In the genomic region with DNA sequence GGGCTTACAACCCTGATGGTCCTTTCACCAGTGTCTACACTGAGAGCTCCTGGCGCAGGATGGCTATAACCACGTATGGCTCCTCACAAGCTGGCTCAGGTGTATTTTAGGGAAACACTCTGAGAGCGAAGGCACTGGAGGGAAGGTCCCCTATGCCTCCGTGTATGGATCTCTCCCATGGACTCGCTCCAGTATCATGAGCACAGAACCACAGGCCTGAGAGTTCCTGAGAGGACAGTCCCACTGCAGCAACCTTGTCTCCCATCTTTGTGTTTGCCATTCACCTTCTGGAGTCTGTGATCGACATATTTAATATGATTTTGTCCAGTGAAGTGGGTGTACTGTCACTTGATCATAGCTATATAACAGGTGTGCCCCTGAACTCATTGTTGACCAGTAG, we compare ENCODE assay signal across 24 mouse cellular contexts. TPM values are rescaled to one million over a fixed set of nuclear protein-coding genes. Genes with fewer than 3 reads are reported as not detected.
DNase-seq lines count a peak whose midpoint lies in the region; ATAC-seq and TF ChIP-seq lines count a peak whose summit lies in the region.
"Had no signal": no experiment of that assay in that cellular context is flagged by ENCODE, and none has a peak within 500 bp of the region (broad histone marks: within the 10 kb centered on the region; RNA-seq: fewer than 3 reads in every experiment).

No protein-coding gene starts in this region.

- H3K4me3 ChIP-seq in cerebellum, adult 2 months (replicated peaks; ENCODE audit: insufficient read depth, low read depth, low read length) = no peak overlapping the region
- no peak overlapping the region for H3K4me3 ChIP-seq in hindbrain, embryonic 15.5 days
- no peak overlapping the region for H3K4me3 ChIP-seq in hindbrain, embryonic 16.5 days (ENCODE audit: low read length)
- no peak overlapping the region for H3K4me3 ChIP-seq in olfactory bulb, adult 2 months (ENCODE audit: insufficient read depth, low read depth, low read length)
- H3K4me3 ChIP-seq: embryonic facial prominence, embryonic 12.5 days; forebrain, embryonic 15.5 days; intestine, embryonic 15.5 days; liver, embryonic 12.5 days had no signal

- no peak overlapping the region for H3K9ac ChIP-seq in hindbrain, embryonic 15.5 days
- H3K9ac ChIP-seq in hindbrain, embryonic 16.5 days (ENCODE audit: low read depth, low read length) = no peak overlapping the region
- H3K9ac ChIP-seq: embryonic facial prominence, embryonic 12.5 days; forebrain, embryonic 15.5 days; hindbrain, embryonic 14.5 days; intestine, embryonic 15.5 days; liver, embryonic 12.5 days; liver, postnatal 0 days had no signal

- H3K4me2 ChIP-seq in hindbrain, embryonic 15.5 days = no peak overlapping the region
- no peak overlapping the region; the same call in 1 of the 2 replicates for H3K4me2 ChIP-seq in hindbrain, embryonic 16.5 days (ENCODE audit: low read length)
- H3K4me2 ChIP-seq: embryonic facial prominence, embryonic 12.5 days; forebrain, embryonic 15.5 days; hindbrain, embryonic 14.5 days; intestine, embryonic 15.5 days; liver, embryonic 12.5 days; midbrain, embryonic 11.5 days had no signal

- peak overlapping the region; percentile 51; the same call in 1 of the 2 replicates for H3K27ac ChIP-seq in cerebellum, adult 2 months (ENCODE audit: insufficient read depth, low read length)
- peak overlapping the region; percentile 14; the same call in 1 of the 2 replicates for H3K27ac ChIP-seq in hindbrain, embryonic 15.5 days (replicated peaks)
- no peak overlapping the region; the same call in 1 of the 2 replicates for H3K27ac ChIP-seq in hindbrain, embryonic 16.5 days (ENCODE audit: low read depth, low read length)
- peak overlapping the region; percentile 90; the same call in 1 of the 2 replicates for H3K27ac ChIP-seq in olfactory bulb, adult 2 months (ENCODE audit: insufficient read depth, low read depth, low read length)
- H3K27ac ChIP-seq: embryonic facial prominence, embryonic 12.5 days; intestine, embryonic 15.5 days; liver, embryonic 12.5 days had no signal

- no peak for ATAC-seq in hindbrain, embryonic 15.5 days (ENCODE audit: low FRiP score, low read depth)
- ATAC-seq in hindbrain, embryonic 16.5 days = no peak
- ATAC-seq: forebrain, embryonic 15.5 days; intestine, embryonic 15.5 days; liver, embryonic 12.5 days; liver, postnatal 0 days; midbrain, embryonic 16.5 days; Patski had no signal

- DNase-seq in cerebellum, adult 2 months = no peak
- DNase-seq in cerebellum, adult 9-10 months = no peak
- DNase-seq in ovary, postnatal 36 days (ENCODE audit: low spot score) = peak; percentile 2
- DNase-seq in ovary, adult 18-20 months (ENCODE audit: low spot score) = no peak
- DNase-seq in thymus, postnatal 10 days (ENCODE audit: low spot score in 2 of 2) = no peak
- DNase-seq: cerebellum, adult 9-11 months; embryo, embryonic 11 days; kidney, adult 8-10 months; kidney, postnatal 10 days; liver, postnatal 0 days; lung, postnatal 36 days; spleen, adult 18-20 months; thymus, postnatal 25 days had no signal

- peaks cover 86% of the 10 kb centered on the region for H3K4me1 ChIP-seq in cerebellum, adult 2 months (ENCODE audit: control insufficient read depth, insufficient read depth, low read length)
- peaks cover 58% of the 10 kb centered on the region for H3K4me1 ChIP-seq in hindbrain, embryonic 15.5 days (replicated peaks)
- H3K4me1 ChIP-seq in hindbrain, embryonic 16.5 days (ENCODE audit: control insufficient read depth, insufficient read depth, low read depth, low read length) = peaks cover 54% of the 10 kb centered on the region
- H3K4me1 ChIP-seq in olfactory bulb, adult 2 months (ENCODE audit: control insufficient read depth, insufficient read depth, low read length) = peaks cover 77% of the 10 kb centered on the region
- H3K4me1 ChIP-seq: liver, embryonic 12.5 days had no signal

- no peaks in the 10 kb centered on the region for H3K9me3 ChIP-seq in hindbrain, embryonic 15.5 days
- no peaks in the 10 kb centered on the region for H3K9me3 ChIP-seq in hindbrain, embryonic 16.5 days (ENCODE audit: control insufficient read depth, low read length)
- H3K9me3 ChIP-seq: embryonic facial prominence, embryonic 12.5 days; forebrain, embryonic 15.5 days; intestine, embryonic 15.5 days; liver, embryonic 12.5 days had no signal

- no peak for TF ChIP-seq POLR2A in cerebellum, adult 2 months (IDR thresholded peaks at IDR 0.05; ENCODE audit: borderline replicate concordance, insufficient read depth, low read length)
- no peak for TF ChIP-seq POLR2A in olfactory bulb, adult 2 months (IDR thresholded peaks at IDR 0.05; ENCODE audit: insufficient read depth, low read depth, low read length)

- TF ChIP-seq CTCF in cerebellum, adult 2 months (IDR thresholded peaks at IDR 0.05; ENCODE audit: borderline replicate concordance, insufficient read depth, low read depth, low read length) = no peak
- no peak for TF ChIP-seq CTCF in olfactory bulb, adult 2 months (IDR thresholded peaks at IDR 0.05; ENCODE audit: insufficient read depth, low read depth, low read length)

- 30% methylated on average over 6 of the region's 6 CpGs for WGBS in cerebellum, adult 2 months
- 87% methylated on average over 6 of the region's 6 CpGs for WGBS in hindbrain, embryonic 15.5 days
- 85% methylated on average over 6 of the region's 6 CpGs for WGBS in hindbrain, embryonic 16.5 days
- 46% methylated on average over 6 of the region's 6 CpGs for WGBS in olfactory bulb, adult 2 months

- peaks cover 22% of the 10 kb centered on the region for H3K36me3 ChIP-seq in hindbrain, embryonic 15.5 days
- peaks cover 29% of the 10 kb centered on the region for H3K36me3 ChIP-seq in hindbrain, embryonic 16.5 days (ENCODE audit: control insufficient read depth, insufficient read depth, low read length)
- H3K36me3 ChIP-seq: liver, embryonic 12.5 days had no signal

- no peaks in the 10 kb centered on the region for H3K27me3 ChIP-seq in cerebellum, adult 2 months (ENCODE audit: control insufficient read depth, insufficient read depth, low read length)
- H3K27me3 ChIP-seq in hindbrain, embryonic 15.5 days = no peaks in the 10 kb centered on the region
- H3K27me3 ChIP-seq in hindbrain, embryonic 16.5 days (replicated peaks; ENCODE audit: control insufficient read depth, insufficient read depth, low read length) = no peaks in the 10 kb centered on the region
- H3K27me3 ChIP-seq: forebrain, embryonic 15.5 days; intestine, embryonic 15.5 days; Patski had no signal

RNA-seq across cellular contexts. Expression of a gene that starts 45.3 kb away (rescaled TPM):
- 1.1 and 1.5 TPM in 2 replicates for polyA plus RNA-seq in cerebellum, adult 2 months (2012; rRNA removed)
- polyA plus RNA-seq in hindbrain, embryonic 15.5 days (2015; fragmentation: Nextera tagmentation; extraction: Ambion mirVana) = 1.6 and 2.1 TPM in 2 replicates
- polyA plus RNA-seq in hindbrain, embryonic 16.5 days (2015; fragmentation: Nextera tagmentation; extraction: Ambion mirVana) = 2.7 and 2.9 TPM in 2 replicates
- not detected in 2 replicates for polyA plus RNA-seq in olfactory bulb, adult 2 months (2012; ENCODE audit: insufficient read depth, insufficient read length, low replicate concordance, missing spikeins)
